Mouse (Mus musculus): Measurements from ENCODE around the gene Hibch. TPM values are rescaled to one million over a fixed set of nuclear protein-coding genes. Genes with fewer than 3 reads are reported as not detected.

Hibch gene
- total RNA-seq (2021) = 10 to 100 TPM; 32.1 to 44.4 TPM
- long read RNA-seq, experiment 1, transcript Hibch-201 (14 exons, 1,830 nt) = major isoform, 29 of 33 reads
- long read RNA-seq, experiment 1, partial matches to known transcripts = 4 of 33 reads
- long read RNA-seq, experiment 1, other reads (novel, unspliced or antisense) = 0 of 33 reads
- long read RNA-seq, experiment 2, transcript Hibch-201 (14 exons, 1,830 nt) = major isoform, 34 of 44 reads
- long read RNA-seq, experiment 2, partial matches to known transcripts = 6 of 44 reads
- long read RNA-seq, experiment 2, other reads (novel, unspliced or antisense) = 4 of 44 reads

DNA sequence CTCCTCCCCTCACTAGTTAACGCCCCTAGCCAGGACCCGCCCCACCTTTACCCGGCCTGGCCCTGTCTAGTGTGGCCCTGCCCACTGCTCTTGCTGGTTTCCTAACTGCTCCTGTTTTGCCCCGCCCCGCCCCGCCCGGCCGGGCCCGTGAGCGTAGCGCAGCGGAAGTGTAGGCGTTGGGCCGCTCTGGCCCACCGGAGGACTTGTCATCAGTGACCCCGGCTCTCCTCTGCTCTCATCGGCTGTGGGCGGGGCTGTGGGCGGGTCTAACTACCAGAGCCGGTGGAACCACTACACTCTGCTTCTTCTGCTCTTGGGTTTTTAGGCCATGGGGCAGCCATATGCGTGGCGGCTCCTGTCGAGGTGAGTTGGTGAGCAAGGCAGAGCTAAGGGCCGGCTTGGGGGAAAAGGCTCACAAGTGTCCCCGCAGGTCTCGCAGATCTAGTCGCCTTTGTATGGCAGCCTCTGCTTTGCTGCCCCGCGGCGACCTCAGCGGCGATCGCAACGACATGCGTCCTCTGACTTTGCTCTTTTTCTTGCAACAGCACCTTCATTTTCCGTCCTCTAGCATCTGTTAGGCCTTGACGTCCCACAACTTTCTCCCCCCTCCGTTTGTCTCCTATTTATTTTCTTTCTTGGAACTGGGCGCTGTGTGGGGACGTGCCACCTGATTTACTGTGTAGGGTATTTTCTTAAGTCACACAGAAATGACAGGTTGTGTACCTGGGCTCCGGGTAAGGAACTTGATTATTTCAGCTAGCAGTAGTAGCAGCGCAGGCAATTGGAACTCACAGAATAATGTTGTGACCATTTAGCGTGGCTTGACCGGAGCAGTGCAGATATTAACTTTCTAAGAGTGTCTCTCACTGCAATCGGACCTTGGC, at the start of gene Hibch:
Gene Hibch, plus strand, starts transcription at position 148 of the 884 bp plus-strand sequence.
- intact Hi-C loops (cut with DNase I) = loop anchor here (5.0 to 10.0 kb wide), 3 partner anchors 33 to 200 kb away; no protein-coding TSS in a partner anchor
- DNase-seq = peak; percentile 99
- H3K4me3 ChIP-seq = peak within 1 kb of the TSS; percentile 94

DNA sequence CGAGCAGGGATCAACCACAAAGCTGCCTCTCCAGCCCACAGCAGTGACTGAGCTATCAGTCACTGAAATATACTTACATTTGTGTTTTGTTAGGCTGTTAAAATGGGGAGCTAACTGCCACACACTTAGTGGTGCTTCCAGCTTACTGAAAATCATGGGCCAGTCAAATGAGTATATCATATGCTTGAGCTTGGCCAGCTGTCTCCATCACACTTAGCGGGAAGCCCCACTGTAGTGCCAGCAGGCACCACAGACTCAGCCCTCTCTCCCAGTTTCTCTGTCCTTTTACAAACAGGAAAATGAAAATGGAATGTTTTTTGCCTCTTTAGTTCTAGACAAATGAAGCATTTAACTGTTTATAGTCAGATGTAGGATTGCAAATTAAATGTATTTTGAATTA, 48.8 kb upstream of the Hibch start:
- no peak for TF ChIP-seq CTCF (IDR thresholded peaks at IDR 0.05)
- Histone ChIP-seq H3K4me3 (no peak overlapping the region), H3K27ac (no peak overlapping the region)
- no peak for DNase-seq
- intact Hi-C loops (cut with DNase I) = no loop called here

More for the DNA sequence above, at the start of gene Hibch:
- H3K27ac ChIP-seq = peak within 1 kb of the TSS; percentile 97
- no peak; the same call in 1 of the 2 replicates for TF ChIP-seq CTCF (IDR thresholded peaks at IDR 0.05)

DNA sequence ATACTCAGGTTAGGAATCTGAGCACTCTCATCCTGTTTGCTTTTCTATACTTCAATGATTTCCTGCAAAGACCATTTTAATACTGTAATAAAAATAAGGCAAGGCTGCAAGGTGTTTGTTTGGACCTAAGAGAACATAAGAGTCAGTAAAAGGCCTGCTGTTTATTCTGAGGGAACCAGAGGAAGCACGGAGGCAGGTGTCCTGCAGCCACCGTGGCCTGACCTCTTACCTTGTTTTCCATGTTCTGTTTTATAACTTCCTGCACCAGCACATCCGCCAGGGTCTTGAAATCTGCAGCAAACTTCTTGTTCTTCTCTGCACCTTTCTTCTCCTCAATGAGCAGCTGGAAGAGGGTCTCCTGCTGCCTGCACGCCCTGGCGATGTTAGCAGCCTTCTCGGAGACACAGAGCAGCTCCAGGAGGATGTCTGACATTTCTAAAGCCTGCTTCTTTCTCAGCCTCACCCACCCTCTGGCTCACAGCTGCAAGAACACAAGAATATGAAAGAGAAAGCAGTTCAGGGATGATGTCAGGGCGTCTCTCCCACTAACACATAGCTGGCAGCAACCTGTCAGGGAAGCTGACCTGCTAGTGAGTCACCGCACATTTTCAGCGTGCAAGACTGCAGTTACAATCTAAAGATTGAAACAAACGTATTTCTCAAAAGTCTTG, 45.5 kb upstream of the Hibch start:
- DNase-seq = peak; percentile 37
- peak overlapping the region; percentile 62 for H3K27ac ChIP-seq
- intact Hi-C loops (cut with DNase I) = no loop called here
- TF ChIP-seq CTCF (IDR thresholded peaks at IDR 0.05) = no peak
- H3K4me3 ChIP-seq = peak overlapping the region; percentile 55

DNA sequence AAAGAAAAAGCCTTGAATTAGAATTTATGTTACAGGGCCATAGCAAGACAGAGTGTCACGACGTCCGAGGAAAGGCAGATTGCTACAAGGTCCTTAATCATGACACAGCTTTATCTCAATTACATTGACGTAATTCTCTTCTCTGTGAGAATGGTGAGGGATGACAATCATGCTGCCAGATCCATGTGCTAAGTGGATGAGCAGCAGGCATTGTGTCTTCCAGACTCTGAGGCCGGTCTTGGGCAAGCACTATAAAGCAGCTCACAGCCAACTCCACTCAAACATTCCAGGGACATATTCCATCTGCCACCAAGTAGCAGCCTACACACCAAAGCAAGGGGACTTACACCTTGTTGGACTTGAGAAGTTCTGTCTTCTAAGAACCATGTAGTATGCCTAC, 45.0 kb upstream of the Hibch start:
- Histone ChIP-seq H3K27ac (peak overlapping the region; percentile 62), H3K4me3 (peak overlapping the region; percentile 55)
- DNase-seq = no peak
- no peak for TF ChIP-seq CTCF (IDR thresholded peaks at IDR 0.05)
- intact Hi-C loops (cut with DNase I) = no loop called here

DNA sequence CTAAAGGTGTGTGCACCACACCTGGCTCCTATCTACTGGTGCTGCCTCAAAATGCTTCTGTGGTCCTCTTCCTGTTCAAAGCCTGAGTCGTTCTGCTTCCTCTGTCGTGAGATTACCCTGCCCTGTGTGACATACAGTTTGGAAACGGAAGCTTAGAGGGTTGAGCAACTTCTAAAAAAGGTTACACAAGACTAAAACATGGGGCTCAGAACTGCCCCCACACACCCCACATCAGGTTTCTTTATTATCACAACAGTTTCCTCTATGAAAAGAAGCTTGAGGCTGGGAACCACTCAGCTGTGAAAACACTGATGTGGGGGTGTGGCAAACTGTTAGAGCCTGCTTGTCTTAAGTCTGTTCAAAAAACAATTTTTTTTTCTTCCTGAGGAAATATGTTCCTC, 44.4 kb upstream of the Hibch start:
- no peak for DNase-seq
- H3K4me3 ChIP-seq = no peak overlapping the region
- H3K27ac ChIP-seq = peak overlapping the region; percentile 62
- intact Hi-C loops (cut with DNase I) = no loop called here
- no peak for TF ChIP-seq CTCF (IDR thresholded peaks at IDR 0.05)

DNA sequence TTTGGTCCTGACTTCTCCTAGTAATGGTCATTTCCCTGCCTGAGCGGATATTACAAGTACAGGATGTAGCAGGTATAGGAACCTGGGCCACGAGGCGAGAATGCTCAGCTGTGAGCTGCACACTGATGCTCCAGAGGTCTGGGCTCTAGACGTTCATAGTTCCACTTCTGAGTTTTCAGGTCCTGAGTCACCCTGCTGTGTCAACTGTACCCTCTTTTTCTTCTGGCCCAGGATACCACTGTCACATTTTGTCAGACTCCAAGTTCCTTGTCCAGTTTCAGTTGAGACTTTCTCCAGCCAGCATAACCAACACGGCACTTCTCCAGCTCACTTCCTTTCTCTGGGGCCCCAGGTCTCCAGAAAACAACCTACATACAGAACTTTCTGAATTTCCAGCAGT, 43.1 kb upstream of the Hibch start:
- Histone ChIP-seq H3K27ac (no peak overlapping the region), H3K4me3 (no peak overlapping the region)
- intact Hi-C loops (cut with DNase I) = no loop called here
- TF ChIP-seq CTCF (IDR thresholded peaks at IDR 0.05) = no peak
- no peak for DNase-seq

DNA sequence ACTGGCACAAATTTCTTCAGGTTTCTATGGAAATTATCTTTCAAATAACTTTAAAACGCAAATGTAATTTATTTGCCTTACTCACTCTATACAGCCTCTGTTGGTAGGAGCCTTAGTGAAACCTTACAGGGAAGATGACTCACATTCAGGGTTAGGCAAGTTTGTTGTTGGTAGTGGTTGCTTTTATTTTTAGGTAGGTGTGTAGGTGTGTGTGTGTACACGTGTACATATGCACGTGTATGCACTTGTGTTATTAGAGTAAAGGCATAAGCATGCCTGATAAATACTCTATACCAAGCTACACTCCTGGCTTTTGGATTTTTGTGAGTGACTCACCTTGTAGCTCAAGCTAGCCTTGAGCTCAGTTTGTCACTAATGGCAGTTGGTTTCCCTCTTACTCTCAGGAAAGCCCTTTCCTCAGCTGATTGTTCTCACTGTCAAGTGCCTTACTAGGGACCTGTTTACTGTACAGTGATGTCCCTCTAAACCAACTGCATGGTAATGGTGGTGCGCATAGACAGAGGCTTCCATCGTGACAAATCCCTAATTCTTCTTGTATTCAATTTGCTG, 42.2 kb upstream of the Hibch start:
- intact Hi-C loops (cut with DNase I) = no loop called here
- TF ChIP-seq CTCF (IDR thresholded peaks at IDR 0.05) = no peak
- DNase-seq = no peak
- no peak overlapping the region for H3K27ac ChIP-seq
- H3K4me3 ChIP-seq = no peak overlapping the region

DNA sequence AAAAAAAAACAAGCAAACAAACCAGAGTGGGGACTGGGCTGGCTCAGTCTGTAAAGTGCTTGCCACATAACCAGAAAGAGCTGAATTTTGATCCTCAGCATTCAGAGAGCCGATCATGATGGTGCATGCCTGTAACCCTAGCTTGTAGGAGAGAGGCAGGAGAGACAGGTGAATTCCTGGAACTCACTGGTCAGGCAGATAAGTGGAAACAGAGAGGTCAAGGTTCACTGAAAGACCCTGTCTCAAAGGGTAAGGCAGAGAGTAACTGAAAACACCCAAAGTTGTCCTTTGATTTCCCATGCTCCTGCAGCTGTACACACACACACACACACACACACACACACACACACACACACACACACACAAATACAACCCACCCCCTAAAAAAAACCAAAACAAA, 39.7 kb upstream of the Hibch start:
- Histone ChIP-seq H3K4me3 (no peak overlapping the region), H3K27ac (no peak overlapping the region)
- intact Hi-C loops (cut with DNase I) = no loop called here
- no peak for TF ChIP-seq CTCF (IDR thresholded peaks at IDR 0.05)
- no peak for DNase-seq

DNA sequence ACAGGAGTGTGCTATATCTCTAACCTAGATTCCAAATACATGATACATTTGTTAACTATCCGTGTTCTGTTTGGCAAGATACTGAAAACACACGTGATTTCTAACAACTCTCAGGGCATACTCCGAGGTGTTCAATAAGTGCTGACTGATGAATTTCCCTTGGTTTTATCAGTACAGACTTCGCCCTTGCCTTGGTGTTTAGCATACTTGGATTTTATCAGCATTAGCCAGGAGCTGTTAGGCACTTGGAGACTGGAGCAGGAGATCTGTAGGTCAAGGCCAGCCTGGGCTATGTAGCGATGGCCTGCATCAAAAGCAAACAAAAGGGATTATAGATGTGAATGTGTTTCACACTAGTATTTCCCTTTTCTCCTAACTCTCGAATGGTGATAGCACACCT, 36.3 kb upstream of the Hibch start:
- Histone ChIP-seq H3K4me3 (no peak overlapping the region), H3K27ac (no peak overlapping the region)
- no peak for DNase-seq
- TF ChIP-seq CTCF (IDR thresholded peaks at IDR 0.05) = no peak
- intact Hi-C loops (cut with DNase I) = no loop called here

DNA sequence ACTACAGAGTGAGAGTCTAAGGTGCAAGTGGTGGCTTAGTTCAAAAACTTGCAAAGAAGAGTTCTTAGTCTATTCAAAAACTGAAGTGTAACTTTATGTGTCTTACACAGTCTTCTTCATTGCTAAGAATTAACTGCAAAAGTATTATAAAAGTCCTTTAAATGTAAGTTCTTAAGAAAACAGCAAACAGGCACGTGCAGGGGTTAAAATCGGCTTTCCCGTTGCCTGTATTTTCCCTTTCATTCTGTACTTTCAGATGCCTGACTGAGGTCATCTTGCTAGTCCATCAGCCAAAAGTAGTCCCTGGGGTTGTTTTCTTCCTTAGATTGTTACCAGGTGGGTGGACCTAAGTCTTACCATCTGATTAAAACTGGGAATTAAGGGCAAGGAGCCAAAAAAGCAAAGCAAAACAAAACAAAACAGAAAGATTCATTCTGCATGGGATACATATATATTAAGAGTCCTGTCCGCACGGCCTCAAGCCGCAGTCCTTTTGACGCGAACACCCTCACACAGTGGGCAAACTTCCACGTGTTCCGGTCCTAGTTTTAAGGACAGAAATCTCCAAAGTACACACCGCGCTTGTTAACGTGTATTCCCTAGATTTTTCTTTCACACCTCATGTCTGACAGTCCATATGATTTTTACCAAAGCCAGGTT, 28.4 kb upstream of the Hibch start:
- H3K27ac ChIP-seq = peak overlapping the region; percentile 92
- H3K4me3 ChIP-seq = peak overlapping the region; percentile 94
- DNase-seq = no peak
- no peak for TF ChIP-seq CTCF (IDR thresholded peaks at IDR 0.05)
- intact Hi-C loops (cut with DNase I) = no loop called here

DNA sequence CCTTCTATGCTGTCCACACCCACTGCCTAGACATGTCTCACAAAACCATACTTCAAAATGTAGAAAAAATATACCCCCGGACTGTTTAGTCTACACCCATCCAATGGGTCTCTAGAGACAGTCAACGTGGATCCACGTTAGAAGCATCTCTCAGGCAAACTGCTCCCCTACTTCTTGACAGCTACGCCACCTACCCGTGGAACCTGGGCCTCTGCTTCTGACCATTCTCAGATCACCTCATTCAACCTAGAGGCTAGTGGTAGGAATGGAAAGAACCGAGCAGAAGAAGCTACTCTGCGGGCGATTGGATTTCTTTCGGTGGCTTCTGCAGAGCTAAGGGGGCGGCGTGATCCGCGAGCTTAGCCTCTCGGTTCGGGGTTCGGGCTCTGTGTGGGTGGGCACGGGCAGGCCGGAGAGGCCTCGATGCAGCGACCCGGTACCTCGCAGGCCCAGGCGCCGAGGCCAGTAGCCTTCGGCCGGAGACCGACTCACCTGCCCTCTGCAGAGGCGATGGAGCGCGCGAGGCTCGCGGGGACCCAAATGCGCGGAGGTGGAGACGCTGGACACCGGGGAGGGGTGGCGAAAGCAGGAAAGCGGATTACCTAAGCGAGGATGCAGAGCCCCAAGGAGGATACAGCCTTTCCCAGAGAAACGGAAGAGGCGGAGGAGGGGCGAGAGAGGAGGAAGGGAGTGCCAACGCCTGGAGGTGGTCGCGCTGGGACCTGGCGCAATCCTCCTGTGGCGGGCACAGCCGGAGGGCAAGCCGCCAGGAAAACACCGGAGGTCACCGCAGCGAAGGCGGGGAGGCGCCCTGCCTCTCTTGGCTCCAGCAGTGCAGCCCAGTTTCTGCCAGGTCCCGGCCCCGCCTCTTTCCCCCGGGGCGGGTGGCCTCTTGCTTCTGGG, 27.6 kb upstream of the Hibch start, which contains the start of gene Inpp1:
Gene Inpp1, minus strand, starts transcription at position 779 of the 903 bp plus-strand sequence.
- Histone ChIP-seq H3K27ac (peak within 1 kb of the TSS; percentile 92), H3K4me3 (peak within 1 kb of the TSS; percentile 94)
- TF ChIP-seq CTCF (IDR thresholded peaks at IDR 0.05) = peak; percentile 63
- intact Hi-C loops (cut with DNase I) = no loop called here
- peak; percentile 91 for DNase-seq

All from gastrocnemius, adult 2 months (tissue).